Mouse (Mus musculus) kidney, adult 2 months (tissue): ENCODE measurements around the gene Tpra1. TPM values are rescaled to one million over a fixed set of nuclear protein-coding genes. Genes with fewer than 3 reads are reported as not detected.

Source experiments
- DNase-seq: peaks from one replicate; pipeline ENCODE4 v3.0.0; 2021
- H3K27ac ChIP-seq: fragments of 200-500 bp; 2 replicates; pipeline ENCODE4 v1.5.1; 2012; ENCODE audit warnings: low read depth, low read length, control low read depth, inconsistent platforms; ENCODE audit not compliant: insufficient read depth
- H3K27me3 ChIP-seq: fragments of 200-500 bp; replicated peaks from 2 replicates; pipeline ENCODE4 v1.6.1; 2012; ENCODE audit warnings: mild to moderate bottlenecking, moderate library complexity, low read length, inconsistent platforms; ENCODE audit not compliant: control insufficient read depth, insufficient read depth
- H3K36me3 ChIP-seq: fragments of 200-500 bp; 2 replicates; pipeline ENCODE4 v1.6.1; 2012; ENCODE audit warnings: mild to moderate bottlenecking, moderate library complexity, low read length, inconsistent platforms; ENCODE audit not compliant: control insufficient read depth, insufficient read depth
- H3K4me1 ChIP-seq: fragments of 200-500 bp; 2 replicates; pipeline ENCODE4 v1.6.1; 2011; ENCODE audit warnings: low read length; ENCODE audit not compliant: control insufficient read depth, insufficient read depth
- H3K4me3 ChIP-seq: fragments of 200-500 bp; 2 replicates; pipeline ENCODE4 v1.5.1; 2011; ENCODE audit warnings: mild to moderate bottlenecking, low read depth, low read length, control low read depth; ENCODE audit not compliant: insufficient read depth
- CTCF ChIP-seq: fragments of 200-500 bp; conservative IDR thresholded peaks from 2 replicates; pipeline ENCODE4 v1.5.1; 2011; ENCODE audit warnings: low read depth, mild to moderate bottlenecking, control low read depth, low read length, moderate library complexity, mixed read lengths; ENCODE audit not compliant: insufficient read depth, insufficient read length
- POLR2A ChIP-seq: fragments of 200-500 bp; IDR thresholded peaks from one replicate; pipeline ENCODE4 v1.6.1; 2011; ENCODE audit warnings: low read depth, low read length, control low read depth
- WGBS: fragments of 180-500 bp; shearing (Covaris S2); methylation state at CpG from one replicate; pipeline ENCODE4 v1.1.7; 2018; 5-methylcytosine and 5-hydroxymethylcytosine counted together
- polyA plus RNA-seq: library from polyadenylated mRNA; depleted of rRNA; stranded (reverse); fragments of >200 nt; gene quantifications from 2 replicates; pipeline ENCODE4 v1.2.3, GENCODE M21; 2012; rRNA removed

Tpra1 gene
- polyA plus RNA-seq, 1 experiment = 132 TPM

GRCm38 (mm10) chr6:88956725-88957124, 54.7 kb downstream of the Tpra1 start:
- 82% methylated on average over 2 of the region's 2 CpGs for WGBS
- no peak for DNase-seq
- Histone ChIP-seq H3K36me3 (no peaks in the 10 kb centered on the region), H3K27ac (no peak overlapping the region), H3K4me3 (no peak overlapping the region), H3K27me3 (no peaks in the 10 kb centered on the region), H3K4me1 (no peaks in the 10 kb centered on the region)
- TF ChIP-seq POLR2A = no peak
- TF ChIP-seq CTCF = no peak

- TF ChIP-seq CTCF (no peak), POLR2A (no peak)
- Histone ChIP-seq H3K36me3 (no peaks in the 10 kb centered on the region), H3K4me1 (no peaks in the 10 kb centered on the region), H3K27me3 (no peaks in the 10 kb centered on the region), H3K27ac (no peak overlapping the region), H3K4me3 (no peak overlapping the region)
- no peak for DNase-seq
- 88% methylated on average over 4 of the region's 4 CpGs for WGBS
These were observed 55.3 kb downstream of the Tpra1 start for GRCm38 (mm10) chr6:88957313-88957712.

GRCm38 (mm10) chr6:88957801-88958211, 55.8 kb downstream of the Tpra1 start:
- no peak for DNase-seq
- Histone ChIP-seq H3K4me1 (no peaks in the 10 kb centered on the region), H3K4me3 (no peak overlapping the region), H3K27me3 (no peaks in the 10 kb centered on the region), H3K27ac (no peak overlapping the region), H3K36me3 (no peaks in the 10 kb centered on the region)
- TF ChIP-seq POLR2A = no peak
- no peak for TF ChIP-seq CTCF
- WGBS = 85% methylated on average over 5 of the region's 5 CpGs

- Histone ChIP-seq H3K4me1 (no peaks in the 10 kb centered on the region), H3K36me3 (no peaks in the 10 kb centered on the region), H3K4me3 (no peak overlapping the region), H3K27me3 (no peaks in the 10 kb centered on the region), H3K27ac (no peak overlapping the region)
- WGBS = 86% methylated on average over 2 of the region's 2 CpGs
- DNase-seq = no peak
- TF ChIP-seq POLR2A (no peak), CTCF (no peak)
These were observed 56.3 kb downstream of the Tpra1 start for GRCm38 (mm10) chr6:88958305-88958704.

- H3K4me1 ChIP-seq = no peaks in the 10 kb centered on the region
- TF ChIP-seq CTCF = no peak
- TF ChIP-seq POLR2A = no peak
- 32% methylated on average over 7 of the region's 7 CpGs for WGBS
- no peak overlapping the region for H3K27ac ChIP-seq
- H3K27me3 ChIP-seq = no peaks in the 10 kb centered on the region
- no peaks in the 10 kb centered on the region for H3K36me3 ChIP-seq
- peak; percentile 7 for DNase-seq
- no peak overlapping the region for H3K4me3 ChIP-seq
These were observed 57.8 kb downstream of the Tpra1 start for GRCm38 (mm10) chr6:88959834-88960233.

GRCm38 (mm10) chr6:88960941-88961340, 58.9 kb downstream of the Tpra1 start:
- Histone ChIP-seq H3K27me3 (no peaks in the 10 kb centered on the region), H3K4me3 (no peak overlapping the region), H3K27ac (no peak overlapping the region), H3K4me1 (no peaks in the 10 kb centered on the region), H3K36me3 (no peaks in the 10 kb centered on the region)
- 59% methylated on average over 4 of the region's 4 CpGs for WGBS
- TF ChIP-seq POLR2A = no peak
- TF ChIP-seq CTCF = no peak
- DNase-seq = no peak

Other genes starting within 250 kb of the Tpra1 start
- gene Mgll, start 177.8 kb upstream of the Tpra1 start, polyA plus RNA-seq = 152 and 159 TPM in 2 replicates
- gene Abtb1, start 60.3 kb upstream of the Tpra1 start, polyA plus RNA-seq = 52.8 and 67.8 TPM in 2 replicates
- 12.5 and 15.7 TPM in 2 replicates for gene Podxl2, start 27.2 kb upstream of the Tpra1 start, polyA plus RNA-seq
- gene Mcm2, start 3.5 kb upstream of the Tpra1 start, polyA plus RNA-seq = 8.9 and 10.2 TPM in 2 replicates